Mouse (Mus musculus) heart, embryonic 16.5 days (tissue): ENCODE results near the gene Parvb. TPM values are rescaled to one million over a fixed set of nuclear protein-coding genes. Genes with fewer than 3 reads are reported as not detected.
"Not testable (repeated sequence)": the region's sequence is repeated elsewhere in the genome, so short reads cannot be mapped to it uniquely, and the experiment has no call there.

Experiments
- ATAC-seq: fragments of 200-750 bp; cut with Nextera tagmentation; replicated peaks from 2 replicates; pipeline ENCODE4 v1.8.0; 2017; ENCODE audit warnings: moderate number of reproducible peaks; ENCODE audit not compliant: insufficient read depth, low FRiP score; ENCODE audit errors: extremely low read depth
- H3K27ac ChIP-seq: fragments of 300-500 bp; sonication (generic); 2 replicates; pipeline ENCODE4 v1.5.1; 2014; ENCODE audit warnings: mild to moderate bottlenecking, low read length, control low read depth, moderate library complexity
- H3K27me3 ChIP-seq: fragments of 300-500 bp; sonication (generic); 2 replicates; pipeline ENCODE4 v1.6.1; 2014; ENCODE audit warnings: low read length, mixed read lengths; ENCODE audit not compliant: control insufficient read depth, insufficient read depth
- H3K36me3 ChIP-seq: fragments of 300-500 bp; sonication (generic); 2 replicates; pipeline ENCODE4 v1.6.1; 2014; ENCODE audit not compliant: control insufficient read depth, insufficient read depth
- H3K4me1 ChIP-seq: fragments of 300-500 bp; sonication (generic); 2 replicates; pipeline ENCODE4 v1.6.1; 2014; ENCODE audit warnings: low read length, mixed read lengths; ENCODE audit not compliant: control insufficient read depth, insufficient read depth
- H3K4me2 ChIP-seq: fragments of 300-500 bp; sonication (generic); 2 replicates; pipeline ENCODE4 v1.6.1; 2014; ENCODE audit warnings: low read depth, mild to moderate bottlenecking, control low read depth, low read length
- H3K4me3 ChIP-seq: fragments of 300-500 bp; sonication (generic); 2 replicates; pipeline ENCODE4 v1.5.1; 2014; ENCODE audit warnings: mild to moderate bottlenecking, control low read depth, low read length
- H3K9ac ChIP-seq: fragments of 300-500 bp; sonication (generic); 2 replicates; pipeline ENCODE4 v1.6.1; 2014; ENCODE audit warnings: low read length, control low read depth
- H3K9me3 ChIP-seq: fragments of 300-500 bp; sonication (generic); replicated peaks from 2 replicates; pipeline ENCODE4 v1.6.1; 2016; ENCODE audit warnings: low read length; ENCODE audit not compliant: control insufficient read depth
- WGBS: fragments of 180-500 bp; shearing (Covaris S2); extraction: QIAGEN DNeasy Blood & Tissue Kit; methylation state at CpG from one replicate; pipeline ENCODE4 v1.1.7; 2014; 5-methylcytosine and 5-hydroxymethylcytosine counted together
- polyA plus RNA-seq: library from polyadenylated mRNA; unstranded; fragments of >200 nt; fragmentation: Nextera tagmentation; extraction: Ambion mirVana; gene quantifications from 2 replicates; pipeline ENCODE4 v1.2.1, GENCODE M21; 2015

Parvb gene
- polyA plus RNA-seq, 1 experiment from 2014 or later = 15.5 TPM

DNA sequence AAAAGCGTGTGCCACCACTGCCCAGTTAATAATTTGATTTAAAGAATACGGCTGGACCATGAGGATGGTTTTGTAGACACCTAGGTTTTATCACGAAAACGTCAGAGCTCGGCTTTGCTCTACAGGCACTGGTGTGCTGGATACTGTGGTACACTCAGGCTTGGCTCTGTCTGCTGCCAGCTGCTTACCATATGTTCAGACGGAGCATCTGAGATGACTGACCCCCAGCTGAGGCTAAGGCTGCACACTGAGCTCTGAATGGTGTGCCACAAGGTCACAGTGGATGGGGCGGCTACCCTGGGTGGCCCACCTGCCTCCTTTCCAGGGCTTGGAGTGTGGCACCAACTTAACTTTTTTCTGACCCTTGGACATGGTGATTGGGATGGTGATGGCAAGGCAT lies 53.6 kb downstream of the Parvb start:
- Histone ChIP-seq H3K9me3 (no peaks in the 10 kb centered on the region), H3K4me2 (no peak overlapping the region), H3K27ac (no peak overlapping the region), H3K9ac (no peak overlapping the region), H3K36me3 (peaks cover 9% of the 10 kb centered on the region), H3K27me3 (no peaks in the 10 kb centered on the region), H3K4me1 (no peaks in the 10 kb centered on the region), H3K4me3 (no peak overlapping the region)
- no peak for ATAC-seq
- 82% methylated on average over 7 of the region's 7 CpGs for WGBS

- not testable (repeated sequence) for H3K9me3 ChIP-seq, H3K27me3 ChIP-seq, ATAC-seq, H3K27ac ChIP-seq, H3K4me3 ChIP-seq, H3K4me1 ChIP-seq, H3K36me3 ChIP-seq, H3K4me2 ChIP-seq, H3K9ac ChIP-seq
- WGBS = 88% methylated on average over 1 of the region's 1 CpGs
These were observed 57.1 kb downstream of the Parvb start for GRCm38 (mm10) chr15:84288953-84289352.

DNA sequence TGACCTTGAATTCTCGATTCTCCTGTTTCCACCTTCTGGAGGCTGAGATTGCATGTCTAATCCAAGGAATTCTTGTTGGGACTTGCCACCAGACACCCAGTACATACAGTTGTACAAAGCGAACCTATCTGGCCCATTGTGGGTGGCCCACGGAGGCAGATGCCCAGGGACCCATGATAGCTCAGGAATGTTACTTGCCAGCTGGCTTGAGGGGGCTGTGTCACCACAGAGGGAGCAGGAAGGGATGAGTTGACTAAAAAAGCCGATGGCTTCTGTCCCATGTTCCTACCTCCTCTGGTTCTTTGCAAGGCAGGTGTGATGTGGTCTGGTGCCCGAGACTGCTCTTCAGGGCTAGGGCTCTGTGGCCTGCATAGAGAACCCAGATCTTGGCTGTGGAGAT lies 59.3 kb downstream of the Parvb start:
- 83% methylated on average over 5 of the region's 5 CpGs for WGBS
- H3K4me1 ChIP-seq = no peaks in the 10 kb centered on the region
- H3K9me3 ChIP-seq = no peaks in the 10 kb centered on the region
- no peak overlapping the region for H3K4me2 ChIP-seq
- H3K27ac ChIP-seq = no peak overlapping the region
- no peak overlapping the region for H3K4me3 ChIP-seq
- peaks cover 6% of the 10 kb centered on the region for H3K36me3 ChIP-seq
- no peak for ATAC-seq
- H3K27me3 ChIP-seq = no peaks in the 10 kb centered on the region
- H3K9ac ChIP-seq = no peak overlapping the region

DNA sequence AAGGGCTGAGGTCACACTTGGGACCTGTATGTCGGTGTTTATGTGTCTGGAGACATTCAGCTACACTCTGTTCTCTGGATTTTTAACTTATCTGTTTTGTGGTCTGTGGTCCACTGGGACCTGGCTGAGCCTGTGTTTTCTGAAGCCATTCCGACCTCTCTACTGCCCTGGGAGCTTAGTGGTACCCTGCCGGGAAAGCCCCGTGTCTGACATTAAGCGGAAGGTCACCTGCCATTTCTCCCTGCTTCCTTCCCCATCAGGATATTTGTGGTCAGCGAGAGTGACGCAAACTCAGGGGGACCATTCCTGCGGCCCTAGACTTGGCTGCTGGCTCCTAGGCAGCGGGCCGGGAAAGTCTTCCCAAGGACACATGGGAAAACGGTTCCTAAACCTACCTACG lies 61.7 kb downstream of the Parvb start:
- WGBS = 76% methylated on average over 12 of the region's 12 CpGs
- H3K4me2 ChIP-seq = no peak overlapping the region
- no peak overlapping the region for H3K27ac ChIP-seq
- H3K9ac ChIP-seq = no peak overlapping the region
- H3K4me3 ChIP-seq = no peak overlapping the region
- no peaks in the 10 kb centered on the region for H3K9me3 ChIP-seq
- no peaks in the 10 kb centered on the region for H3K4me1 ChIP-seq
- ATAC-seq = no peak
- H3K27me3 ChIP-seq = no peaks in the 10 kb centered on the region
- H3K36me3 ChIP-seq = peaks cover 6% of the 10 kb centered on the region

DNA sequence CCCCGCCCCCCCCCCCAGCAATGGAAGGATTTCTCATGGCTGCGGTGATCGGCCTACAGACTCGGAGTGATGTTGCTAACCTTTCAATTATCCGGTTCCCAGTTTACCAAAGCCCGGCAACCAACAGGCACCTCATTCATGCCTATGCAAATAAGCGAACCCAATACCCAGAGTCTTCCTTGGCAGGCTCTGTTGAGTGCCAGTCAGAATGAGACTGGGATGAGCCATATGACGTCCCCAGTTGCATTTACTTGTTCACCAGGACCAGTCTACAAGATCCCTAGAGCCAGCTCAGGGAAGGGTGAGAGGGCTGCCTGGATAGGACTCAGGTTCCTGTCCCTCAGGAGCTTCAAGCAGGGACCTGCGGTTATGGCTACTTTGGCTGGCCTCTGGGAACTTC lies 62.5 kb downstream of the Parvb start:
- H3K4me2 ChIP-seq = no peak overlapping the region
- ATAC-seq = no peak
- no peaks in the 10 kb centered on the region for H3K9me3 ChIP-seq
- no peak overlapping the region for H3K9ac ChIP-seq
- no peaks in the 10 kb centered on the region for H3K4me1 ChIP-seq
- H3K27ac ChIP-seq = no peak overlapping the region
- no peaks in the 10 kb centered on the region for H3K27me3 ChIP-seq
- WGBS = 82% methylated on average over 9 of the region's 9 CpGs
- H3K4me3 ChIP-seq = no peak overlapping the region
- peaks cover 6% of the 10 kb centered on the region for H3K36me3 ChIP-seq

- no peaks in the 10 kb centered on the region for H3K9me3 ChIP-seq
- no peak overlapping the region for H3K9ac ChIP-seq
- no peak overlapping the region for H3K4me2 ChIP-seq
- ATAC-seq = no peak
- H3K36me3 ChIP-seq = peaks cover 6% of the 10 kb centered on the region
- WGBS = 75% methylated on average over 10 of the region's 10 CpGs
- H3K27ac ChIP-seq = no peak overlapping the region
- H3K27me3 ChIP-seq = no peaks in the 10 kb centered on the region
- H3K4me3 ChIP-seq = no peak overlapping the region
- H3K4me1 ChIP-seq = peaks cover 3% of the 10 kb centered on the region; the same call in 1 of the 2 replicates
These were observed 63.4 kb downstream of the Parvb start for GRCm38 (mm10) chr15:84295225-84295624.

DNA sequence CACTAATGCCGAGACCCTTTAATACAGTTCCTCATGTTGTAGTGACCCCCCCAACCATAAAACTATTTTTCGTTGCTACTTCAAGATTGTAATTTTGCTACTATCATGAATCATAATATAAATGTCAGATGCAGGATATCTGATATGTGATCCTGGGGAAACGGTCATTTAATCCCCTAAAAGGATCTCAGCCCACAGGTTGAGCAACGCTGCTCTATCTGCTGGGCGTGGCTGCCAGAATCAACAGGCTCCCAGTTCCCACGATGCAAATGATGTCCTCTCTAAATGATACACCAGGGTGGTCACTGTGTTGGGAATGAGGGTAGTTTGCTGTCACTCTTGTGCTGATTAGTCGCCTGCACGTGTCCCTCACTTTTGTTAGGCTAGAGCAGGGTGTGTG lies 65.6 kb downstream of the Parvb start:
- no peak for ATAC-seq
- Histone ChIP-seq H3K4me3 (no peak overlapping the region), H3K4me2 (no peak overlapping the region)

DNA sequence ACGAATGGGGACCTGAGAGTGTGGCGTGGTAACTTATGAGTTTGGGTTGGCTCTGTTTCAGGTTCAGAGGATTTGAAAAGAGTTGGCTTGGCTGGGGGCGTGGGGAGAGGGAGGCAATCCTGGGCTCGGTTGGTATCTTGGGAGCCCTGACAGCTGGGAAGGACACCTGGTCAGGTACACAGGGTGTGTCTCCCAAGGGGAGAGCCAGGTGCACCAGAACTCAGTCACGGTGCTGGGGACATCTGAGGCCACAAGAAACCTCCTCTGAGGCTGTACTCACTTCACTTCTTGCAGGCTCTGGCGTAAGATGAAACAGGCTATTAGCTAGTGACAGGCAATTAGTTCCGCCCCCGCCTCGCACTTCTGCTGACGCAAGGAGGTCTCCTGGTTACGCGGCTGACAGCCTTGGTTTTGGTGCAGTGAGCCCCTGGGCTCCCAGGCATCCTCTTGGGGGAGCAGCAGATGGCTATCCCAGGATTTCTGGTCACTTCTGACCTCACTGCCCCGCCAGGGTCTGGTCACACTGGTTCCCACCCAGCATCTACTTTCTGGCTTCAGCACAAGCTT lies 67.0 kb downstream of the Parvb start:
- no peak overlapping the region for H3K27ac ChIP-seq
- no peaks in the 10 kb centered on the region for H3K27me3 ChIP-seq
- H3K9me3 ChIP-seq = no peaks in the 10 kb centered on the region
- H3K9ac ChIP-seq = no peak overlapping the region
- peaks cover 15% of the 10 kb centered on the region for H3K4me1 ChIP-seq
- H3K36me3 ChIP-seq = peaks cover 5% of the 10 kb centered on the region; the same call in 1 of the 2 replicates
- no peak overlapping the region for H3K4me3 ChIP-seq
- H3K4me2 ChIP-seq = no peak overlapping the region
- ATAC-seq = no peak
- WGBS = 69% methylated on average over 13 of the region's 13 CpGs

More for the DNA sequence above, 65.6 kb downstream of the Parvb start:
- Histone ChIP-seq H3K4me1 (peaks cover 15% of the 10 kb centered on the region), H3K27ac (no peak overlapping the region), H3K9me3 (no peaks in the 10 kb centered on the region), H3K36me3 (peaks cover 3% of the 10 kb centered on the region; the same call in 1 of the 2 replicates), H3K9ac (no peak overlapping the region), H3K27me3 (no peaks in the 10 kb centered on the region)
- WGBS = 72% methylated on average over 8 of the region's 8 CpGs

DNA sequence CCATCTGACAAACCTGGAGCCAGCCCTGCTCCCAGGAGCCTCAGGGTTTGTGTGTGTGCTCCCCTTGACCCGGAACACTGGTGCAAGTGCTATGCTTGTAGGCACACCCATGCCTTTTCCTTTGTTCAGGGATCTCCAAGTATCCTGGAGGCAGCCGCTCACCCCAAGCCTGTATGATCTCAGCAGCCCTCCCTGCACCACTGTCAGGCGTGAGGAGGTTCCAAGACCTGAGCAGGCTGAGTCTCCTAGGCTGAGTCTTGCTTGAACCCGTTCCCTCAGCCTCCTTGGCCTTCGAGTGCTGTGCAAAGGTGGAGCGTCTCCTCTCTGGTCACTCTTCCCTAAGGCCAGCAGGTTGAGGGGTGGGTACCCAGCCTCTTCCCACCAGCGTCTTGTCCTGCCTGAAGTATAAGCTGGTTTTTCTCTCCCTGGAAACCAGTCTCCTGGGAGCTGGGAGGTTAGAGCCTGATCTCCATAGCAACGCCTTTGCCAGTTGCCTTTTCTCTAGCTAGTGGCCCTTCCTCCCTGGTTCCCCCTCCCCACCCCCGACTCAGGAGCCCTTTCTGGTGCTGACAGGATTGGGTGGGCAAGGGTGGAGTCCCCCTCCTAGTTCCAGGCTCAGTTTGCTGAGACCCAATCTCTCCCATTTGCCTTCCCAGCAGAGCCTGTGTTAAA lies 68.0 kb downstream of the Parvb start:
- peaks cover 15% of the 10 kb centered on the region for H3K4me1 ChIP-seq
- ATAC-seq = no peak
- no peak overlapping the region for H3K4me2 ChIP-seq
- H3K27me3 ChIP-seq = no peaks in the 10 kb centered on the region
- no peak overlapping the region for H3K9ac ChIP-seq
- no peak overlapping the region for H3K4me3 ChIP-seq
- no peak overlapping the region for H3K27ac ChIP-seq
- peaks cover 12% of the 10 kb centered on the region; the same call in 1 of the 2 replicates for H3K36me3 ChIP-seq
- 55% methylated on average over 9 of the region's 9 CpGs for WGBS
- H3K9me3 ChIP-seq = no peaks in the 10 kb centered on the region
